Mouse (Mus musculus): ENCODE measurements at regions not wholly inside any gene's neighbourhood (a gene's known extent, or its start where the extent isn't known, plus 50 kb on each side); places are given as distances from the start of the nearest gene placed in this dataset.

- TF ChIP-seq RAD21 (IDR thresholded peaks at IDR 0.05; ENCODE audit: low read depth, low read length) (no peak), ETS1 (conservative IDR thresholded peaks at IDR 0.05; ENCODE audit: low read depth, low read length) (no peak), POLR2A (IDR thresholded peaks at IDR 0.05; ENCODE audit: low read depth, low read length) (no peak), CHD2 (IDR thresholded peaks at IDR 0.05; ENCODE audit: low read length) (no peak), SMC3 (IDR thresholded peaks at IDR 0.05; ENCODE audit: low read depth, low read length) (no peak)
Observed at GRCm38 (mm10) chr4:55851027-55851426, 318.8 kb upstream of the Klf4 start.

Measured in CH12.LX (cell line).